Mouse (Mus musculus) midbrain, embryonic 10.5 days (tissue): ENCODE results near the gene A430078G23Rik. TPM values are rescaled to one million over a fixed set of nuclear protein-coding genes. Genes with fewer than 3 reads are reported as not detected.
"Not testable (repeated sequence)": the region's sequence is repeated elsewhere in the genome, so short reads cannot be mapped to it uniquely, and the experiment has no call there.

ENCODE experiments used
- DNase-seq: peaks from one replicate; pipeline ENCODE4 v3.0.0-alpha.2; 2017; ENCODE audit warnings: low spot score
- H3K27ac ChIP-seq: fragments of 300-500 bp; sonication (generic); replicated peaks from 2 replicates; pipeline ENCODE4 v1.5.1; 2016; ENCODE audit warnings: mild to moderate bottlenecking
- H3K27me3 ChIP-seq: fragments of 300-500 bp; sonication (generic); 2 replicates; pipeline ENCODE4 v1.6.1; 2016; ENCODE audit warnings: low read depth, mild to moderate bottlenecking; ENCODE audit not compliant: poor library complexity, severe bottlenecking
- H3K36me3 ChIP-seq: fragments of 300-500 bp; sonication (generic); 2 replicates; pipeline ENCODE4 v1.6.1; 2016; ENCODE audit warnings: mild to moderate bottlenecking, moderate library complexity
- H3K4me1 ChIP-seq: fragments of 300-500 bp; sonication (generic); 2 replicates; pipeline ENCODE4 v1.6.1; 2016
- H3K4me3 ChIP-seq: fragments of 300-500 bp; sonication (generic); 2 replicates; pipeline ENCODE4 v1.5.1; 2016; ENCODE audit warnings: mild to moderate bottlenecking, moderate library complexity
- H3K9me3 ChIP-seq: fragments of 300-500 bp; sonication (generic); replicated peaks from 2 replicates; pipeline ENCODE4 v1.6.1; 2016; ENCODE audit warnings: mild to moderate bottlenecking
- WGBS: fragments of 180-500 bp; shearing (Covaris S2); methylation state at CpG from one replicate; pipeline ENCODE4 v1.1.7; 2016; 5-methylcytosine and 5-hydroxymethylcytosine counted together
- polyA plus RNA-seq: library from polyadenylated mRNA; unstranded; fragments of >200 nt; fragmentation: Nextera tagmentation; extraction: Ambion mirVana; gene quantifications from 2 replicates; pipeline ENCODE4 v1.2.1, GENCODE M21; 2016

The A430078G23Rik gene
- polyA plus RNA-seq: not detected in 2 replicates

DNA sequence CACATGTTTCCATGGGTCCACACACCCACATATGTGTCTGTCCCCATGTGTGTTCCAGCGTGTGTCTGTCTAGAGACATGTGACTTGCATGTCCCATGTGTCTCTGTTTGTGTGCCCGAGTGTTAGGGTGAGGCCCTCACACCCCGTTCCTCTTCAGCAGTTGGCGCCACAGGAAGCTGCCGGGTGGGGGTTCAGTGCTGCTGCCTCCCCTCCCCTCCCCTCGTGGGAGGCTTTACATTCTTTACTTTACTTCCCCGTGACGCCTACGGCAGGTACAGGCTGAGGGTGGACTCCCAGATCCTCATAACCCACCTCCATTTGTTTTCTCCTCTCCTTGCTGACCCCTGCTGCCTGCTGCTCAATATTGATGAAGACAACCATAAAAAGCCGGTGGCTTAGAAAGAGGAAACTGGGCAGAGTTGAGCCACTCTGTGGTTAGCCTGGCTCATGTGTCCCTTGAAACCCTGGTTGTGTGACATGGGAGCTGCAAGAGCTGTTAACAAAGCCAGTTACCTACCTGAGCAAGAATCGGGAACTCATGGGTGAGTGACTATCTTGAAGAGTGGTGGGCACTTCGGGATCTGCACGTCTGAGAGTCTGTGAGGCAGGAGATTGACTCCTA is at the start of gene A430078G23Rik:
A430078G23Rik (plus strand) TSS at position 227 of the 622 bp plus-strand sequence.
- Histone ChIP-seq H3K4me1 (no peaks in the 10 kb centered on the region), H3K27ac (no peak within 1 kb of the TSS), H3K4me3 (no peak within 1 kb of the TSS), H3K36me3 (no peaks in the 10 kb centered on the region), H3K9me3 (0 out of 2 replicates have a peak, but pooled peaks cover 3% of the 10 kb centered on the region), H3K27me3 (no peaks in the 10 kb centered on the region)
- WGBS: 87% methylated on average over 13 of the region's 13 CpGs
- no peak for DNase-seq

DNA sequence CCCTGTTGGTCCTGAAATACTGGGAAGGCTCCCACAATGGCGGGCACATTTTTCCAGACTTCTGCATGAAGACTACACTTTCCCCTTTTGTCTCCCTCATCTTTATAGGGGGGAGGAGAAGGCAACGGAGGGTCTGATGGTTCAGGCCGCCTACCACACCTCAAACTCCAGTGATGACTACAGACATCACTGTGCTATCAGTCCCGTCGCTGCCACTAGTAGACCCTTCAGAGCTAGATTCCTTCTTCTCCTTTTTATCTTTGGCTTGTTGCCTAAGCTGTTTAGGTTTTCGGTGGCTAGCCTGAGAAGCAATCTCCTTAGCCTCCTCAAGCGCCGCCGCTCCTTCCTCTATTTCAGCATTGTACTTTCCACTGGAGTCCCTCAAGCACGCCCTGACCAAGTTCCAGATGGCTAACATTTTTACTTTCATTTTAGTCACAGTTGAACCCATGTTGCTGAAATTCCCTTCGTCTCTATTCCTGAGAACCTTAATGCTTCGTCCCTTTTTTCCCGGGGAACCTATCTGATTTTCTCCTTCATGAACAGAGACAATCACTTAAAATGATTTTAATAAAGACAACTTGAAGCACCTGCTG is 44.9 kb upstream of the A430078G23Rik start:
- not testable (repeated sequence) for H3K4me1 ChIP-seq, H3K36me3 ChIP-seq, H3K27ac ChIP-seq, H3K4me3 ChIP-seq, DNase-seq, H3K27me3 ChIP-seq
- H3K9me3 ChIP-seq: peaks cover 26% of the 10 kb centered on the region
- WGBS: 91% methylated on average over 13 of the region's 13 CpGs

DNA sequence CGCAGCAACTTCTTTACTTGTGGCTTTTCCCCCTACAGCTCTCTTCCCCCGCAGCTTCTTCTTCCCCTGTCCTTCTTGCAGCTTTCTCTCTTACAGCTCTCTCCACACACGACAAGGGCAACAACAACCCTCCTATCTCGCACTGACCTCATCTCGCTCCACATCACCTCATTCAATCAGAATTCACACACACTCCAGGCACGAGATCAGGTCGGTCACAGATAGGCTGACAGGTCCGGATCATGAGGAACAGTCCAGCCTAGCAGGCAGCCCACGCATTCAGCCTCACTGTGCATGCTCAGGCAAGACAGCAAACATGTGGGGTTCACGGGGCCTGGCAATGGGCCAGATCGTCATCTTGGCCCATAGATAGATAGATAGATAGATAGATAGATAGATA is 43.6 kb upstream of the A430078G23Rik start:
- no peaks in the 10 kb centered on the region for H3K27me3 ChIP-seq
- no peak for DNase-seq
- no peak overlapping the region for H3K27ac ChIP-seq
- no peak overlapping the region for H3K4me3 ChIP-seq
- H3K36me3 ChIP-seq: no peaks in the 10 kb centered on the region
- H3K9me3 ChIP-seq: peaks cover 26% of the 10 kb centered on the region
- WGBS: 90% methylated on average over 11 of the region's 11 CpGs
- H3K4me1 ChIP-seq: no peaks in the 10 kb centered on the region

- WGBS: 76% methylated on average over 4 of the region's 4 CpGs
- no peak for DNase-seq
- H3K4me3 ChIP-seq: no peak overlapping the region
Observed at GRCm38 (mm10) chr8:3311482-3311881, 41.7 kb upstream of the A430078G23Rik start.

GRCm38 (mm10) chr8:3313417-3313816 is 39.8 kb upstream of the A430078G23Rik start:
- H3K27me3 ChIP-seq, H3K4me3 ChIP-seq, H3K27ac ChIP-seq, H3K36me3 ChIP-seq, H3K4me1 ChIP-seq, DNase-seq: not testable (repeated sequence)
- H3K9me3 ChIP-seq: peaks cover 13% of the 10 kb centered on the region; the same call in 1 of the 2 replicates
- whole genome bisulfite sequencing: 84% methylated on average over 1 of the region's 1 CpGs

More at GRCm38 (mm10) chr8:3311482-3311881, 41.7 kb upstream of the A430078G23Rik start:
- H3K4me1 ChIP-seq: no peaks in the 10 kb centered on the region
- peaks cover 18% of the 10 kb centered on the region for H3K9me3 ChIP-seq
- H3K27me3 ChIP-seq: no peaks in the 10 kb centered on the region
- H3K36me3 ChIP-seq: no peaks in the 10 kb centered on the region
- H3K27ac ChIP-seq: no peak overlapping the region

DNA sequence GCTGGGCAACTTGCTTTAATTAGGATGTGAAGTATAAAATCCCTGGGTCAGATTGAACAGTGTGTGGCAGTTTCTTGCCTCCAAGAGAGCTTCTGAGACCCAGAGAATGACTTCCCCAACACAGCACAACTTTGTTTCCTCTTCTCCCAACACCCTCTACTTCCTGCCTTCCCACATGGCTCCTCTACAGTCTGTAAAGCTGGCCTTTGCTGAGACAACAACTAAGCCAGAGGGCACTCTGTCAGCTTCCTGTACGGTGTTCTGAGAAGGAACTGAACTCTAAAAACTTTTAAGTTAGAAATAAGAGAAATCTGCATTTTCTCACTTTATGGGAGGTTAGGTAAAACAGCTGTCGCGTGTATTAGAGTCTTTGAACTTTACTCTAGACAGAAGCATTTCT is 39.4 kb upstream of the A430078G23Rik start:
- Histone ChIP-seq H3K36me3 (no peaks in the 10 kb centered on the region), H3K4me1 (no peaks in the 10 kb centered on the region), H3K4me3 (no peak overlapping the region), H3K27me3 (no peaks in the 10 kb centered on the region), H3K27ac (no peak overlapping the region), H3K9me3 (peaks cover 13% of the 10 kb centered on the region; the same call in 1 of the 2 replicates)
- DNase-seq: no peak
- WGBS: 79% methylated on average over 3 of the region's 3 CpGs

DNA sequence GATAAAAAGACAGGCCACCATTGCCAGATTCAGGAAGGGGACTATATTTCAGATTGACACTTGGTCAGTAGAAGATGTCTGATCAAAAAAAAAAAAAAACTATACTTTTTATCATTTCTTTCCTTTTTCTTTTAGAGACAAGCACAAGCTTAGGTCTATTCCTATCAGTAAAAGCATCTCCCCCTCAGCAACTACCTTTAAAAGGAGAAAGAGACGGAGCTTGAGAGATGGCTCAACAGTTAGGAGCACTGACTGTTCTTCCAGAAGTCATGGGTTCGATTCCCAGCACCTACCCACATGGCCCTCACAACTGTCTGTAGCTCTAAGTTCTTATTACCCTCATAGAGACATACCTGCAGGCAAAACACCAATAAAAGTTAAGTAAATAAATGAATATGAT is 38.9 kb upstream of the A430078G23Rik start:
- 68% methylated on average over 2 of the region's 2 CpGs for WGBS

GRCm38 (mm10) chr8:3316585-3316984 is 36.6 kb upstream of the A430078G23Rik start:
- H3K4me1 ChIP-seq: no peaks in the 10 kb centered on the region
- no peaks in the 10 kb centered on the region for H3K27me3 ChIP-seq
- H3K27ac ChIP-seq: no peak overlapping the region
- H3K4me3 ChIP-seq: no peak overlapping the region
- DNase-seq: no peak
- 92% methylated on average over 5 of the region's 5 CpGs for WGBS
- no peaks in the 10 kb centered on the region for H3K36me3 ChIP-seq
- peaks cover 8% of the 10 kb centered on the region; the same call in 1 of the 2 replicates for H3K9me3 ChIP-seq

More for the DNA sequence above, 38.9 kb upstream of the A430078G23Rik start:
- Histone ChIP-seq H3K36me3 (no peaks in the 10 kb centered on the region), H3K4me3 (no peak overlapping the region), H3K27me3 (no peaks in the 10 kb centered on the region), H3K9me3 (peaks cover 13% of the 10 kb centered on the region; the same call in 1 of the 2 replicates), H3K27ac (no peak overlapping the region), H3K4me1 (no peaks in the 10 kb centered on the region)
- no peak for DNase-seq

GRCm38 (mm10) chr8:3319267-3319666 is 33.9 kb upstream of the A430078G23Rik start:
- not testable (repeated sequence) for H3K4me1 ChIP-seq, H3K9me3 ChIP-seq, H3K36me3 ChIP-seq, H3K27me3 ChIP-seq, H3K27ac ChIP-seq, DNase-seq, H3K4me3 ChIP-seq
- 94% methylated on average over 11 of the region's 11 CpGs for WGBS

- Histone ChIP-seq H3K4me1 (no peaks in the 10 kb centered on the region), H3K27me3 (no peaks in the 10 kb centered on the region), H3K27ac (no peak overlapping the region), H3K36me3 (no peaks in the 10 kb centered on the region), H3K9me3 (no peaks in the 10 kb centered on the region), H3K4me3 (no peak overlapping the region)
- DNase-seq: no peak
- WGBS: 83% methylated on average over 2 of the region's 2 CpGs
Observed at GRCm38 (mm10) chr8:3324253-3324652, 29.0 kb upstream of the A430078G23Rik start.

DNA sequence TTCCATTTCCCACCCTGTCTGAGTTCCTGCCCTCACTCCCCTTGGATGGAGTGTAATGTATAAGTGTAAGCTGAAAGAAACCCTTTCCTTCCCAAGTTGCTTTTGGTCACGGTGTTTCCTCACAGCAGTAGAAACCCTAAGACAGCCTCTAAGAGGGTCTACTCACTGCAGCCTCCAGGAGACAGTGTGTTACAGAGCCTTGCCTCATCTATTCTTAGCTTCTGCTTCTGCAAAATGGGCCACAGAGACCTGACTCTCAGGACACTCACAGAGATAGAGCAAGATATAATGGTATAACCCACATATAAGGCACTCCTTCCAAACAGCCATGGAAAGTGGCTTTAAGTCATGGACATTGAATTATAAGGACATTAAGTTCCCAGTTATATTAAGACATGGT is 26.2 kb upstream of the A430078G23Rik start:
- WGBS: 83% methylated on average over 1 of the region's 1 CpGs
- Histone ChIP-seq H3K27me3 (no peaks in the 10 kb centered on the region), H3K9me3 (no peaks in the 10 kb centered on the region), H3K4me3 (no peak overlapping the region), H3K4me1 (no peaks in the 10 kb centered on the region), H3K27ac (no peak overlapping the region), H3K36me3 (no peaks in the 10 kb centered on the region)
- no peak for DNase-seq

DNA sequence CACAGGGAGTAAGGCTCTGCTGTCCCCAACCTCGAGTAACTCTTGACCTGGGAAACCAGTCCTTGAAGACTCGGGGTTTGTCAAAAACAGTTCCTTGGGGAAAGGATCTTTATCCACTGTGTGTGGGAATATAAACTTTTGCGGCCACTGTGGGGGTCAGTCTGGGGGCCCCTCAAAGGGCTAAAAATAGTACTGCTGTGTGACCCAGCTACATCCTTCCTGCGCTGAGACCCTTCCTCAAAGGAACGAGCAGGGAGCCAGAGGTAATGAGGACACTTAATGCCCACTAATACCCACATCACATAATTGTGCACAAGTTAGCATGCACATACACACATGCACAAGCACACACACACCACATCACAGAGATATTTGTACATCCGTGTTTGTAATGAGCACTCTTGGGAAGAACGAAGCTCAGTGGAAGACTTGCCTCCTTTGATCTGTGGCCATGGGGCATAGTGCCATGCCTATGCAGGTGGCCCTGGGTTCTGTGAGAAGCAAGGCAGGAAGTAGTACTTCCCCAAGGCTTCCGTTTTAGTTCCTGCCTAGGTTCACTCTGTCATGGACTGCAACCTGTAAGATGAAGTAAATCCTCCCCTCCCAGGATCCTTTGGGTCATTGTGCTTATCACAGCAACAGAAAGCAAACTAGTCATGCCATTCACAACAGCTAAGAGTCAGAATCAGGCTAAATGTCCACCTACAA is 25.5 kb upstream of the A430078G23Rik start:
- H3K27ac ChIP-seq: no peak overlapping the region
- H3K27me3 ChIP-seq: no peaks in the 10 kb centered on the region
- WGBS: 87% methylated on average over 8 of the region's 8 CpGs

GRCm38 (mm10) chr8:3330662-3331061 is 22.6 kb upstream of the A430078G23Rik start:
- Histone ChIP-seq H3K9me3 (no peaks in the 10 kb centered on the region), H3K27ac (no peak overlapping the region), H3K4me3 (no peak overlapping the region), H3K27me3 (no peaks in the 10 kb centered on the region), H3K36me3 (no peaks in the 10 kb centered on the region), H3K4me1 (no peaks in the 10 kb centered on the region)
- DNase-seq: no peak
- WGBS: 53% methylated on average over 6 of the region's 6 CpGs

More for the DNA sequence above, 25.5 kb upstream of the A430078G23Rik start:
- Histone ChIP-seq H3K4me3 (no peak overlapping the region), H3K9me3 (no peaks in the 10 kb centered on the region), H3K4me1 (no peaks in the 10 kb centered on the region), H3K36me3 (no peaks in the 10 kb centered on the region)
- DNase-seq: no peak
